Mouse (Mus musculus) hindbrain, embryonic 16.5 days (tissue): ENCODE results near the gene Med27. TPM values are rescaled to one million over a fixed set of nuclear protein-coding genes. Genes with fewer than 3 reads are reported as not detected.

ENCODE experiments used
- ATAC-seq: fragments of 200-750 bp; cut with Nextera tagmentation; 2 replicates; pipeline ENCODE4 v1.8.0; 2017; ENCODE audit warnings: moderate TSS enrichment, moderate library complexity
- H3K27ac ChIP-seq: fragments of 300-500 bp; sonication (generic); 2 replicates; pipeline ENCODE4 v1.5.1; 2014; ENCODE audit warnings: low read depth, mild to moderate bottlenecking, control low read depth, low read length, moderate library complexity
- H3K27me3 ChIP-seq: fragments of 300-500 bp; sonication (generic); replicated peaks from 2 replicates; pipeline ENCODE4 v1.6.1; 2014; ENCODE audit warnings: low read length; ENCODE audit not compliant: control insufficient read depth, insufficient read depth
- H3K36me3 ChIP-seq: fragments of 300-500 bp; sonication (generic); 2 replicates; pipeline ENCODE4 v1.6.1; 2014; ENCODE audit warnings: mild to moderate bottlenecking, low read length, moderate library complexity, mixed read lengths; ENCODE audit not compliant: control insufficient read depth, insufficient read depth
- H3K4me1 ChIP-seq: fragments of 300-500 bp; sonication (generic); 2 replicates; pipeline ENCODE4 v1.6.1; 2014; ENCODE audit warnings: low read depth, low read length; ENCODE audit not compliant: control insufficient read depth, insufficient read depth
- H3K4me2 ChIP-seq: fragments of 300-500 bp; sonication (generic); 2 replicates; pipeline ENCODE4 v1.6.1; 2014; ENCODE audit warnings: mild to moderate bottlenecking, low read length, control low read depth, moderate library complexity
- H3K4me3 ChIP-seq: fragments of 300-500 bp; sonication (generic); 2 replicates; pipeline ENCODE4 v1.5.1; 2014; ENCODE audit warnings: mild to moderate bottlenecking, low read length, control low read depth, moderate library complexity
- H3K9ac ChIP-seq: fragments of 300-500 bp; sonication (generic); 2 replicates; pipeline ENCODE4 v1.6.1; 2014; ENCODE audit warnings: low read depth, mild to moderate bottlenecking, control low read depth, low read length, moderate library complexity
- H3K9me3 ChIP-seq: fragments of 300-500 bp; sonication (generic); 2 replicates; pipeline ENCODE4 v1.6.1; 2014; ENCODE audit warnings: mild to moderate bottlenecking, low read length, moderate library complexity; ENCODE audit not compliant: control insufficient read depth
- WGBS: fragments of 180-500 bp; shearing (Covaris S2); extraction: QIAGEN DNeasy Blood & Tissue Kit; methylation state at CpG from one replicate; pipeline ENCODE4 v1.1.7; 2014; 5-methylcytosine and 5-hydroxymethylcytosine counted together
- microRNA-seq: library from miRNA; unstranded; fragments of <30 nt; microRNA quantifications from one replicate; pipeline ENCODE4, GENCODE M21; 2017
- polyA plus RNA-seq: library from polyadenylated mRNA; unstranded; fragments of >200 nt; fragmentation: Nextera tagmentation; extraction: Ambion mirVana; gene quantifications from 2 replicates; pipeline ENCODE4 v1.2.1, GENCODE M21; 2015

Med27 gene
- polyA plus RNA-seq, 1 experiment from 2014 or later: 60.2 TPM

DNA sequence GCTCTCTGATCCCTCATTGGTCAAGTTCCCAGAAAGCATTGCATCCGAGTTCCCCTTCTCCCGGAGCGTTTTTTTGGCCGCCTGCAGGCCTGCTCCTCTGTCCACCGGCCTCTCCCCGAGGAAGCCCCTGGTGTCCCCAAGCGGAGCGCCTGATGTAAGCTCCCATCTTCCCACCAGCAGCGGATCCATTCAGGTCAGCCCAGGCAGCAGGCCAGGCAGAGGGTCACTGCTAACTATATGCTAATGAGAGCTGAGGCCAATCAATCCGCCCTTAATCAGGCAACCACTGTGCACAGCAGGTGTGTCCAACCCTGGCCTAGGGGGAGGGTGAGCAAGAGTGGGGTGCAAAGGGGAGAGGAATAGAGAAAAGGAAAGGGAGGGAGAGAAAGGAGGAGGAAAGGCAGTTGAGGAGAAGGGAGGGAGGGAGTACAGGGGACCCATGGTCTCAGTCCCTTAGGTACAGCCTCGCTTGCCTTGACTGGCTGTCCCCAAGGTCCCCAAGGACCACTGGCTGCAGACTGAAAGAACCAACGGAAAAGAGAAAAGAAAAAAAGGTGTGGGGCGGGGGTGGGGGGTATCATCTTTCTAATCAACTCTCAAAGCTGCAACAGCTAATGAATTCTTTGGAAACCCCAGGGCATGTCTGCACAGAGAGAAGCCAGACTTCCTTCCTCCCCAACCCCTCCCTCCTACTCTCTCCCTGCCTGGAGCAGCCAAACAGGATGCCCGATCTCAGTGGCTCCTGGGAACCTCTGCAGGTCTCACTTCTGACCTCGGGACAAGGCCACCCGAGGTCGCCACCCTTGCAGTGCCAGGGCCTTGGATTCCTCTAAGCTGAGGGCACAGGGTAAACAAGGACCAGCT lies 219.2 kb downstream of the Med27 start:
- no peak for ATAC-seq

DNA sequence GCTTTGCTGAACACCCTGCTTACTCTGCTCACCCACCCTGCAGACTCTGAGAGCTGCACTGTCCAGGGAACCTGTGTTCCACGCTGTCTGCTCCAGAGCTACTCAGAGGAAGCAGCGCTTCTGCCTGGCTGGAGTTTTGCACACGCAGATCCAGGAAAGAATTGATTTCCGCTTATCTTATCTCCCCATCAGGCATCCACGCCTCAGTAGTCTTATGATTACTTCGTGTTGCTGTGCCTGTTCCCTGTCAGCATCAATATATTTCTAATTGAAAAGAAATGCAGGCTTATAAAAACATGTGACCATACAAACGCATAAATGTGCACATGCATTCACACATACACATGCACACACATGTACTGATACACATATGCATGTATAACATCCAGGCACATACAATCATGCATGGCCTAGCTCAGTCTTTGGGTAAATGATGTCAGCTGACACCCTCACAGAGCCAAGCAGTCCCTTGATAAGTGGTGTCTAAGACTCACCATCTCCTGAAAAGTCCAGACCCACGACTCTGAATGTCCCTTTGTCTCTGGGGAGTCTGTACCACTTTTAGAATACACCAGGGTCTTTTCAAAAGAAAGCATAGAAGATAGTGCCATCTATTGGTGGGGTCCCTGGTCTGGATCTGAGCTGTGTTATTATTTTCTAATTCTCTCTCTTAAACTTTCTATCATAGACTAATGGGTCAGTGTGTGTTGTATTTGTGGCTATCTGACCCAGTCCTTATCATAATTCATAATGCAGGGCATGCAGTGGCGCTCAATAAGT lies 225.5 kb downstream of the Med27 start:
- 58% methylated on average over 9 of the region's 9 CpGs for WGBS
- no peaks in the 10 kb centered on the region for H3K9me3 ChIP-seq
- no peak overlapping the region for H3K4me3 ChIP-seq
- H3K27ac ChIP-seq: no peak overlapping the region
- H3K9ac ChIP-seq: no peak overlapping the region
- no peaks in the 10 kb centered on the region; the same call in 1 of the 2 replicates for H3K27me3 ChIP-seq
- H3K4me1 ChIP-seq: peaks cover 4% of the 10 kb centered on the region
- 0 out of 2 replicates have a peak, but pooled peaks have one; percentile 14 for ATAC-seq
- H3K36me3 ChIP-seq: no peaks in the 10 kb centered on the region
- no peak overlapping the region for H3K4me2 ChIP-seq

More for the DNA sequence above, 219.2 kb downstream of the Med27 start:
- Histone ChIP-seq H3K27me3 (no peaks in the 10 kb centered on the region), H3K9me3 (no peaks in the 10 kb centered on the region), H3K36me3 (no peaks in the 10 kb centered on the region), H3K4me3 (no peak overlapping the region), H3K27ac (no peak overlapping the region), H3K4me2 (no peak overlapping the region), H3K9ac (no peak overlapping the region), H3K4me1 (peaks cover 9% of the 10 kb centered on the region)
- 5% methylated on average over 17 of the region's 17 CpGs for WGBS

DNA sequence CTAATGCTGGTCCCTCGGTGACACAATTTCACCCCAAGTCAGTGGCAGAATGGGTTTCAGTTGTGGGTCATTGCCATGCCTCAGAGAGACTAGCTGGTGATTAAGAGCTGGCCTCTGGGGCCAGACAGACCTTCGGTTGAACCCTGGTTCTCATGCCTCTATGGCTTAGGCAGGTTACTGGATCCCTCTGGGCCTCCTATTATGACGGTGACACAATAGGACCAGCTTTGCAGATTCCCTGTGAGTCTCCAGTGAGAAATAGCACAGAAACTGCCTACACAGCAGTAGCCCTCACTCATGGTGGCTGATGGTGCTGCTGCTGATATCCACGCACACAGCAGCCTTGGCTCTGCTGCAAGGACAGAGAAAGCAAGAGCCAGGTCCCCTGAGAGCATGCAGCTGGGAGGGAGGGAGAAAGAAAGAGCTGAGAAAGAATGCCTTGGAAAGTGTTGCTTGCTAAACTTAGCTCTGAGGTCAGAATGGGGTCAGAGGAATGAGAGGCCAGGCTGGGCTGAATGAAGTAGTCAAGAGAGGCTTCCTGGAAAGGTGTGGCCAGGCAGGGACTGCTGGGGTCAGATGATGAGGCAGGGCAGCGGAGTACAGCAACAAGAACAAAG lies 226.3 kb downstream of the Med27 start:
- Histone ChIP-seq H3K9ac (no peak overlapping the region), H3K27ac (no peak overlapping the region), H3K36me3 (no peaks in the 10 kb centered on the region), H3K27me3 (no peaks in the 10 kb centered on the region; the same call in 1 of the 2 replicates), H3K4me1 (peaks cover 4% of the 10 kb centered on the region), H3K4me3 (no peak overlapping the region), H3K9me3 (no peaks in the 10 kb centered on the region), H3K4me2 (no peak overlapping the region)
- 20% methylated on average over 5 of the region's 5 CpGs for WGBS
- ATAC-seq: no peak

DNA sequence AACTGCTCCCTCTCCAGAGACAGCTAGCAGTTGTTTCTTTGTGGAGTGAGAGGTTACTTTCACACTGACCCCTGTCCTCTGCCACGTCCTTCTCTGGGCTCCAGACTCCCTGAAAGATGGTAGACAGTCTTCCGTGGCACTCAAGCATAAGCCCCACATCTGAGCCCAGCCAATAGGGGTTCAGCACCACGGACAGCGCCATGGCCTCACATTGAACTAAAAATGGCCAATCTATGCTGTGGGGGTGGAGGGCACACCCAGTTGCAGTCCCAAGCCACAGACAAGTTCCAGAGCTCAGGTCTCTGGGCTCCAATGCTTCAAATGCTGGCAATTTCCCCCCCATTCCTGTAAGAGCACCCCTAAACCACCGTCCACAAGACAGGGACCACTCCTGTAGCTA lies 227.0 kb downstream of the Med27 start:
- Histone ChIP-seq H3K4me1 (peaks cover 4% of the 10 kb centered on the region), H3K4me3 (no peak overlapping the region), H3K9ac (no peak overlapping the region), H3K27me3 (no peaks in the 10 kb centered on the region; the same call in 1 of the 2 replicates), H3K9me3 (no peaks in the 10 kb centered on the region), H3K27ac (no peak overlapping the region), H3K36me3 (no peaks in the 10 kb centered on the region), H3K4me2 (no peak overlapping the region)
- 5% methylated on average over 5 of the region's 5 CpGs for WGBS
- no peak for ATAC-seq

DNA sequence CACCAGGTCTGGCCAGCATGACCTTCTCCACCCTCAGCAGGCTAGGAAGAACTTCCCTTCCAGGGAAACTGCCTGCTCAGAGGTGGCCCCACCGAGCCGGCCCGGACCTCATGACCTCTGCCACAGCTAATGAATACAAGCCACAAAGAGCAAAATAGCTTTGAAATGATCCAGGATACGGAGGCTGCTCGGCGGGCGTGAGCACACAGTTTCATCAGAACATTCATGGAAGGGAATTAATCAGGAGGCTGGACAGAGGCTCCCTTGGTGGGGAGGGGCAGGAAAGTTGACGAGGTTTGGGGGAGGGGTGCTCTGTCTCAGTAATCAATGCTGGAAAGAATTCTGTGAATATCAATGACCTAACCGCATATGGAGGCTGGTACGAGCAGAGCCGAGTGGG lies 227.6 kb downstream of the Med27 start:
- H3K4me3 ChIP-seq: no peak overlapping the region
- H3K27me3 ChIP-seq: no peaks in the 10 kb centered on the region; the same call in 1 of the 2 replicates
- no peak overlapping the region for H3K27ac ChIP-seq
- no peaks in the 10 kb centered on the region for H3K9me3 ChIP-seq
- WGBS: 7% methylated on average over 11 of the region's 11 CpGs
- ATAC-seq: no peak
- no peaks in the 10 kb centered on the region for H3K36me3 ChIP-seq
- no peak overlapping the region for H3K4me2 ChIP-seq
- H3K9ac ChIP-seq: no peak overlapping the region
- peaks cover 4% of the 10 kb centered on the region for H3K4me1 ChIP-seq

Small RNAs within 50 kb of the gene (microRNA-seq; reads per million reads assigned to microRNA genes)
- gene Mir133c: not detected

Other genes starting within 250 kb of the Med27 start
- 9.3 and 10.2 TPM in 2 replicates for gene Setx, start 222.6 kb upstream of the Med27 start, polyA plus RNA-seq
- gene Ntng2, start 93.8 kb upstream of the Med27 start, polyA plus RNA-seq: 3.5 and 4.1 TPM in 2 replicates